Mouse (Mus musculus): ENCODE measurements around the gene Rgs14. TPM values are rescaled to one million over a fixed set of nuclear protein-coding genes. Genes with fewer than 3 reads are reported as not detected.

Gene Rgs14
- polyA plus RNA-seq, 1 experiment from 2014 or later: 0.72 TPM

DNA sequence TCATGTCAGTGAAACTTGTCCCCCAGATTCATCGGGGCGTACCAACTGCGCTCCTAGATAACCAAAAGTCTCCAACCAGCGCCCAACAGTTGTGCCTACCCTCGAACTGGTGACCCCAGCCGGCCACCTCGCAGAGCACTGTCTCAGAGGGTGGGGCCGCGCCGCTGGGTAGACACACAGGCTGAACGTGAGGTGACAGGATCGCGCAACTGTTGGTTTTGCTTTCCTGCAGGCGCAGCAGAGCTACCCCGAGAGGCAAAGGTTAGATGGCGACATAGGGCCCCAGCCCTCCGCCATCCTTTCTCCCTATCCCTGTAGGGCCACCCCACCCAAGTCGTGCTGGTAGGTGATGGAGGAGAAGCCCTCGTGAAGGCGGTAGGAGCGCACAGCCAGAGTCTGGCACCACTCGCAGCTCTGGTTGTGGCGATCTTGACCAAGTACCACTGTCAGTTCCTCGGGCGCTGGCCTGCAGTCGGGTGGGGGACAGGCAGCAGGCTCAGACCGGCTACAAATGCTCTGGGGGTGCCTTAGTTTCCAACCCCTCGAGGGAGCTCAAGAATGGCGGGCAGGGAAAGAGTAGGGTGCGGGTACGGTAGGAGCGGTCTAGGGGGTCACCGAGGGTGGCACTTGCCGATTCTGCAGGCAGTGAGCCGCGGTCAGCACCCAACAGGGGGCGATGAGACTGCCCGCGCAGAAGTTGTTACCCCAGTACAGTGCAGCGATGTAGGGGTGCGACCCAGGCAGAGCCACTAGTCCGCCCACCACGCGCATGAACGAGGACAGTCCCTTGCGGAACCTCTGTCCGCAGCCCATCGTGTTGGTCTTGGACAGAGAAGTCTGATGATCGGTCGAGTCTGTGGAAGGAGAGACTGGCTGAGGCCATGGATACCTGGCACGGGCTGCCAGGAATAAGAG lies 50.7 kb downstream of the Rgs14 start:
- H3K27me3 ChIP-seq (ENCODE audit: control insufficient read depth, insufficient read depth, low read length): peaks cover 44% of the 10 kb centered on the region
- ATAC-seq (ENCODE audit: low FRiP score) (no peak), DNase-seq (ENCODE audit: low spot score, missing footprints) (peak; percentile 86)
- H3K4me2 ChIP-seq: 0 out of 2 replicates have a peak overlapping the region, but pooled peaks have one; percentile 39
- peaks cover 2% of the 10 kb centered on the region; the same call in 1 of the 2 replicates for H3K4me1 ChIP-seq (ENCODE audit: control insufficient read depth, insufficient read depth, low read length)
- no peak overlapping the region for H3K27ac ChIP-seq (ENCODE audit: low read depth, low read length)
- no peak overlapping the region for H3K4me3 ChIP-seq (ENCODE audit: low read depth, low read length)
- H3K9ac ChIP-seq (ENCODE audit: low read length): no peak overlapping the region
- 34% methylated on average over 51 of the region's 51 CpGs for WGBS
- no peaks in the 10 kb centered on the region for H3K9me3 ChIP-seq (ENCODE audit: control insufficient read depth, low read length)
- no peaks in the 10 kb centered on the region for H3K36me3 ChIP-seq (ENCODE audit: control insufficient read depth, insufficient read depth, low read length)

GRCm38 (mm10) chr13:55420933-55421800 lies 51.6 kb downstream of the Rgs14 start:
- Histone ChIP-seq H3K4me1 (ENCODE audit: control insufficient read depth, insufficient read depth, low read length) (peaks cover 2% of the 10 kb centered on the region; the same call in 1 of the 2 replicates), H3K4me2 (peak overlapping the region; percentile 39), H3K9me3 (ENCODE audit: control insufficient read depth, low read length) (no peaks in the 10 kb centered on the region), H3K36me3 (ENCODE audit: control insufficient read depth, insufficient read depth, low read length) (no peaks in the 10 kb centered on the region), H3K27ac (ENCODE audit: low read depth, low read length) (no peak overlapping the region), H3K27me3 (ENCODE audit: control insufficient read depth, insufficient read depth, low read length) (peaks cover 44% of the 10 kb centered on the region), H3K4me3 (ENCODE audit: low read depth, low read length) (peak overlapping the region; percentile 16), H3K9ac (ENCODE audit: low read length) (peak overlapping the region; percentile 49)
- DNase-seq (ENCODE audit: low spot score, missing footprints): peak; percentile 93
- peak; percentile 79 for ATAC-seq (ENCODE audit: low FRiP score)
- WGBS: 16% methylated on average over 35 of the region's 35 CpGs

DNA sequence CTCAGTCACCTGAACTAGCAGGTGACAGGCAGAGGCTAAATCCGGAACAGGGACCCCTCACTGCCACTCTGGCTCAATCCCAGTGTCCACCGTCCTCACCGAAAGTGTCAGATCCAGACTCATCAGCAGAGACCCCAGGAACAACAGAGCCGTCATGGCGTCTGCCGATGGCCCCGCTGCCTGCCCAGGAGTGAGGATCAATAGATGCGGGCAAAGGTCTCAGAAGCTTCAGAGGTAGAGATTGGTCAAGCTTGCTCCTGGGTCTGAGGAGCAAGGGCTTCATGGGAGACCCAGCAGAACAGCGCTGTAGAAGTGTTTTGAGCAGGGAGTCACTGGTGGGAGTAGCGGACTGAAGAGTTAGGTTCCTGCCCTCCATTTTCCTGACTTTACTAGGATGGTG lies 57.1 kb downstream of the Rgs14 start, which contains the start of gene F12:
F12 (minus strand) TSS at position 181 of the 400 bp plus-strand sequence.
- ATAC-seq (ENCODE audit: low FRiP score): no peak
- no peak within 1 kb of the TSS for H3K4me3 ChIP-seq (ENCODE audit: low read depth, low read length)
- H3K36me3 ChIP-seq (ENCODE audit: control insufficient read depth, insufficient read depth, low read length): no peaks in the 10 kb centered on the region
- WGBS: 84% methylated on average over 10 of the region's 10 CpGs
- H3K9ac ChIP-seq (ENCODE audit: low read length): no peak within 1 kb of the TSS
- H3K4me1 ChIP-seq (ENCODE audit: control insufficient read depth, insufficient read depth, low read length): no peaks in the 10 kb centered on the region
- no peak for DNase-seq (ENCODE audit: low spot score, missing footprints)
- no peaks in the 10 kb centered on the region; the same call in 1 of the 2 replicates for H3K9me3 ChIP-seq (ENCODE audit: control insufficient read depth, low read length)
- peaks cover 6% of the 10 kb centered on the region for H3K27me3 ChIP-seq (ENCODE audit: control insufficient read depth, insufficient read depth, low read length)
- H3K27ac ChIP-seq (ENCODE audit: low read depth, low read length): no peak within 1 kb of the TSS
- H3K4me2 ChIP-seq: no peak within 1 kb of the TSS

- no peaks in the 10 kb centered on the region for H3K4me1 ChIP-seq (ENCODE audit: control insufficient read depth, insufficient read depth, low read length)
Observed at GRCm38 (mm10) chr13:55429226-55429888, 59.8 kb downstream of the Rgs14 start.

GRCm38 (mm10) chr13:55430566-55430965 lies 61.0 kb downstream of the Rgs14 start:
- H3K4me2 ChIP-seq: no peak overlapping the region
- H3K9ac ChIP-seq (ENCODE audit: low read length): no peak overlapping the region
- H3K4me1 ChIP-seq (ENCODE audit: control insufficient read depth, insufficient read depth, low read length): no peaks in the 10 kb centered on the region
- no peaks in the 10 kb centered on the region for H3K36me3 ChIP-seq (ENCODE audit: control insufficient read depth, insufficient read depth, low read length)
- H3K9me3 ChIP-seq (ENCODE audit: control insufficient read depth, low read length): no peaks in the 10 kb centered on the region; the same call in 1 of the 2 replicates
- no peak overlapping the region for H3K27ac ChIP-seq (ENCODE audit: low read depth, low read length)
- H3K4me3 ChIP-seq (ENCODE audit: low read depth, low read length): no peak overlapping the region
- 95% methylated on average over 2 of the region's 2 CpGs for WGBS
- H3K27me3 ChIP-seq (ENCODE audit: control insufficient read depth, insufficient read depth, low read length): no peaks in the 10 kb centered on the region
- peak; percentile 23 for DNase-seq (ENCODE audit: low spot score, missing footprints)
- ATAC-seq (ENCODE audit: low FRiP score): no peak

More at GRCm38 (mm10) chr13:55429226-55429888, 59.8 kb downstream of the Rgs14 start:
- Histone ChIP-seq H3K9ac (ENCODE audit: low read length) (no peak overlapping the region), H3K27me3 (ENCODE audit: control insufficient read depth, insufficient read depth, low read length) (no peaks in the 10 kb centered on the region), H3K9me3 (ENCODE audit: control insufficient read depth, low read length) (no peaks in the 10 kb centered on the region; the same call in 1 of the 2 replicates), H3K4me2 (no peak overlapping the region), H3K4me3 (ENCODE audit: low read depth, low read length) (no peak overlapping the region), H3K27ac (ENCODE audit: low read depth, low read length) (no peak overlapping the region), H3K36me3 (ENCODE audit: control insufficient read depth, insufficient read depth, low read length) (no peaks in the 10 kb centered on the region)
- 75% methylated on average over 12 of the region's 12 CpGs for WGBS
- DNase-seq (ENCODE audit: low spot score, missing footprints): peak; percentile 66
- ATAC-seq (ENCODE audit: low FRiP score): no peak

GRCm38 (mm10) chr13:55431889-55432685 lies 62.6 kb downstream of the Rgs14 start:
- Histone ChIP-seq H3K27ac (ENCODE audit: low read depth, low read length) (no peak overlapping the region), H3K36me3 (ENCODE audit: control insufficient read depth, insufficient read depth, low read length) (no peaks in the 10 kb centered on the region), H3K9ac (ENCODE audit: low read length) (no peak overlapping the region), H3K4me3 (ENCODE audit: low read depth, low read length) (no peak overlapping the region), H3K27me3 (ENCODE audit: control insufficient read depth, insufficient read depth, low read length) (no peaks in the 10 kb centered on the region), H3K9me3 (ENCODE audit: control insufficient read depth, low read length) (no peaks in the 10 kb centered on the region; the same call in 1 of the 2 replicates), H3K4me1 (ENCODE audit: control insufficient read depth, insufficient read depth, low read length) (no peaks in the 10 kb centered on the region), H3K4me2 (no peak overlapping the region)
- ATAC-seq (ENCODE audit: low FRiP score): no peak
- WGBS: 78% methylated on average over 10 of the region's 10 CpGs
- peak; percentile 73 for DNase-seq (ENCODE audit: low spot score, missing footprints)

All from midbrain, embryonic 11.5 days (tissue).